Mouse (Mus musculus) limb, embryonic 13.5 days (tissue): ENCODE measurements at regions not wholly inside any gene's neighbourhood (a gene's known extent, or its start where the extent isn't known, plus 50 kb on each side); places are given as distances from the start of the nearest gene placed in this dataset.

ENCODE experiments used
- ATAC-seq: fragments of 200-750 bp; cut with Nextera tagmentation; 2 replicates; pipeline ENCODE4 v1.8.0; 2017; ENCODE audit warnings: low read depth, moderate number of reproducible peaks, moderate TSS enrichment; ENCODE audit not compliant: low FRiP score
- H3K27ac ChIP-seq: fragments of 300-500 bp; sonication (generic); 2 replicates; pipeline ENCODE4 v1.5.1; 2015; ENCODE audit warnings: inconsistent platforms, mild to moderate bottlenecking, moderate library complexity
- H3K27me3 ChIP-seq: fragments of 300-500 bp; sonication (generic); 2 replicates; pipeline ENCODE4 v1.6.1; 2015; ENCODE audit warnings: mild to moderate bottlenecking, inconsistent platforms
- H3K36me3 ChIP-seq: fragments of 300-500 bp; sonication (generic); 2 replicates; pipeline ENCODE4 v1.6.1; 2015; ENCODE audit warnings: inconsistent platforms, mild to moderate bottlenecking, moderate library complexity
- H3K4me1 ChIP-seq: fragments of 300-500 bp; sonication (generic); 2 replicates; pipeline ENCODE4 v1.6.1; 2015; ENCODE audit warnings: inconsistent platforms
- H3K4me2 ChIP-seq: fragments of 300-500 bp; sonication (generic); replicated peaks from 2 replicates; pipeline ENCODE4 v1.6.1; 2015; ENCODE audit warnings: inconsistent platforms, mild to moderate bottlenecking, moderate library complexity
- H3K4me3 ChIP-seq: fragments of 300-500 bp; sonication (generic); 2 replicates; pipeline ENCODE4 v1.5.1; 2015; ENCODE audit warnings: moderate library complexity, mild to moderate bottlenecking, inconsistent platforms
- H3K9ac ChIP-seq: fragments of 300-500 bp; sonication (generic); 2 replicates; pipeline ENCODE4 v1.6.1; 2015; ENCODE audit warnings: mild to moderate bottlenecking, inconsistent platforms
- H3K9me3 ChIP-seq: fragments of 300-500 bp; sonication (generic); 2 replicates; pipeline ENCODE4 v1.6.1; 2016; ENCODE audit warnings: inconsistent platforms
- WGBS: fragments of 180-500 bp; shearing (Covaris S2); methylation state at CpG from one replicate; pipeline ENCODE4 v1.1.7; 2015; 5-methylcytosine and 5-hydroxymethylcytosine counted together

DNA sequence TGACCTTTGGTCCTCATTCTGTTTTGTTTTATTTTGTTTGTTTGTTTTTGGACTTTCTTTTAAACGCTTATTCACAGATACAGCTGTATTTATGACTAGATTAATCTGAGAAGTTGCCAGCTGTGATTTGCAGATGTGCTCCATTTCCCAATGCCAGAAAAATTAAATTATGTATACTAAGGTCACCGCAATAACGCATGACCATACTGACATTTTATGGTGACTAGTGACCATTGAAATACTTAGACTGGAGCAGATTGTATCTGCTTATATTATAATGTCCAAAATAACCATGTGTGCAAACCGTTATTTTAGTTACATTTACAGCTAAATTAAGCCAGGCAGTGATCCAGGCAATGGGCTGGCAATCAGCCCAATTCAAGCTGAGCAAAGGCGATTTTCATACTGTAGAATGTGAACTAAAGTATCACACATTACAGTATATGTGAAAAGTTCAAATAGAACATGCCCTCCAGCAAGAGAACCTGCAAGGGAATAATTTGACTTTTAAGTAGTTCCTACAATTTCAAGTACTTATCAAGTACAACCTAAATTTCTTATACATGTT lies 1401.0 kb upstream of the Gm7489 start:
- H3K4me3 ChIP-seq = no peak overlapping the region
- no peaks in the 10 kb centered on the region for H3K9me3 ChIP-seq
- no peak overlapping the region for H3K4me2 ChIP-seq
- H3K27me3 ChIP-seq = no peaks in the 10 kb centered on the region
- no peak overlapping the region for H3K9ac ChIP-seq
- H3K27ac ChIP-seq = no peak overlapping the region
- no peak for ATAC-seq
- no peaks in the 10 kb centered on the region for H3K36me3 ChIP-seq
- peaks cover 3% of the 10 kb centered on the region; the same call in 1 of the 2 replicates for H3K4me1 ChIP-seq
- WGBS = 62% methylated on average over 5 of the region's 5 CpGs

DNA sequence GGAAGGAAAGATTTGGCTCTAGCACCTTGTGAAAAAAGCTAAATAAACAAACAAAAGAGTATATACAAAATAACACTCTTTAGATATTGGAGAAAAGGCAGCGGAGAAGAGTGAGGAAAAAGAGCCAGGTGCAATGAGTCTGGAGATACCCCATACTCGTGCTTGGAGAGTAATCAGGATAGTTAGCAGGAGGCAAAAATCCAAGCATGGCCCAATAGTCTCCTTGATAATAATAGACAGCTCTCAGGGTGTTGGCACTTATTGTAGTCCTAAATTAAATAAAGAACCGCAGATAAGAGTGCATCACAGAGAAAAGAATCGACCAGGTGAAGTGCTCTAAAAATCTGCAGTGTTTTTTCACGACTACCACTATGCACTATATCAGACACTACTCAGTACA lies 1400.4 kb upstream of the Gm7489 start:
- Histone ChIP-seq H3K36me3 (no peaks in the 10 kb centered on the region), H3K9me3 (no peaks in the 10 kb centered on the region), H3K27me3 (no peaks in the 10 kb centered on the region), H3K27ac (no peak overlapping the region), H3K4me2 (no peak overlapping the region), H3K4me3 (no peak overlapping the region), H3K9ac (no peak overlapping the region), H3K4me1 (peaks cover 3% of the 10 kb centered on the region; the same call in 1 of the 2 replicates)
- WGBS = 80% methylated on average over 5 of the region's 5 CpGs
- ATAC-seq = no peak

DNA sequence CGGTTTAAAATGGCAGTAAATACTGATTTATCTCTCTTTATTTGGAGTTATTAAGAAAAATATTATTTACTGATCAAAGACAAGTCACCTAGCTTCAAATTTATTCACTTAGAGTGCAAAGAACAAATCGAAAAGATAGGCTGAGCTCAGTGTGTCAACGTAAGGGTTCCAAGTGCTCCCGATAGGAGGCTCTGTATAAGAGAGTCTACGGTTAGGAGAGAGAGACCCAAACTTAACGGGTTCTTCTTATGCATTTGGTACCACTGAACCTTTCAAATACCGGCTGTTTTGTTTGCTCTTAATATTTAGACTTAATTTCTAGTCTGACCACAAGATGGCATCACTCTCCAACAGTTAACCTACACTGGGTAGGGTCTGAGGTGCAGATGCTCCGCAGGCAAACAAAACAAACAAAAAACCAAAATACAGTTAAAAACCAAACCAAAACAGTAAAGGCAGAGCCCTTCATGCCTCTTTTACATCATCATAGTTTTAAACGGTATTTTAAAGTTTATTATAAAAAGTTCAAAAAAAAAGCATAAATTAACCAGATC lies 1379.4 kb upstream of the Gm7489 start:
- no peak overlapping the region for H3K9ac ChIP-seq
- H3K4me3 ChIP-seq = no peak overlapping the region
- no peak overlapping the region for H3K27ac ChIP-seq
- H3K36me3 ChIP-seq = no peaks in the 10 kb centered on the region
- no peak for ATAC-seq
- H3K27me3 ChIP-seq = 0 out of 2 replicates have a peak, but pooled peaks cover 4% of the 10 kb centered on the region
- no peak overlapping the region for H3K4me2 ChIP-seq
- H3K9me3 ChIP-seq = no peaks in the 10 kb centered on the region
- H3K4me1 ChIP-seq = peaks cover 16% of the 10 kb centered on the region
- 29% methylated on average over 9 of the region's 9 CpGs for WGBS

DNA sequence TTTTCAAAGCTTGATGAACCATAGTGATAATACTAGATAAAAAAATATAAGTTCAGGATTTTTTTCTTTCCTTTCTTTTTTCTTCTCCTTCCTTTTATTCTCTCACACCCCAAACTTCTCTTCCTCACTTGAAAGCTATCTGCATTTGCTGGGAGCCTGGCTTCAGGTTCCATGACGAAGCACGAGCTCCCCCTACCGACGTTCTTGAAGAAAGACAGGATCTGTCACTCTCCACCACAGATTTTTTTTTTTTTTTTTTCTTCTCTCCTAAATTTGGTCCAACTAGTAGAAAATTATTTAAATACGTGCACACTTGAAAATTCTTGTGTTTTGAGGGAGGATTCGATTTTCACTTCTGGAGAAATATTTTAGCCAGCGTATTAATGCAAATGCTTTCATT lies 1377.8 kb upstream of the Gm7489 start:
- no peak for ATAC-seq

DNA sequence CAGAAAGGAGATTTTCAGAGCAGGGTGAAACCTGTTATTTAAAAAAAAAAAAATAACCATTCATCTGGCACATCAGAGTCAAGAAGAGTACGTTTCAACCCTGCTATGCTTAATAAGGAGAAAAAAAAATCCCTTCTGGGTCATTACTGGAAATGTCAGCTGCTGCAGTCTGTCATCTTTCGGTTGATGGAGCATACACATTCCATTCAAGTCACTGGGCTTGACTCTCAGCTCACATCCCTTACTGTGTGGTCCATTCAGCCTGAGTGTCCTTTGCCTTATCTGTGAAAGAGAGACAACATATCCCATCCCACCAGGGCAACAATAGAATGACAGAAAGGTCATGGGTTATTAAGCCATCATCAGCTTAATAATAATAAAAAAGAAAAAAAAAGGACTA lies 1376.1 kb upstream of the Gm7489 start:
- WGBS = 65% methylated on average over 2 of the region's 2 CpGs
- Histone ChIP-seq H3K9me3 (no peaks in the 10 kb centered on the region), H3K4me3 (no peak overlapping the region), H3K4me2 (no peak overlapping the region), H3K36me3 (no peaks in the 10 kb centered on the region), H3K9ac (no peak overlapping the region), H3K27ac (peak overlapping the region; percentile 28; the same call in 1 of the 2 replicates), H3K4me1 (peaks cover 16% of the 10 kb centered on the region), H3K27me3 (0 out of 2 replicates have a peak, but pooled peaks cover 4% of the 10 kb centered on the region)
- ATAC-seq = no peak

More for the DNA sequence above, 1377.8 kb upstream of the Gm7489 start:
- H3K9me3 ChIP-seq = no peaks in the 10 kb centered on the region
- no peak overlapping the region for H3K4me2 ChIP-seq
- H3K27me3 ChIP-seq = 0 out of 2 replicates have a peak, but pooled peaks cover 4% of the 10 kb centered on the region
- peaks cover 16% of the 10 kb centered on the region for H3K4me1 ChIP-seq
- no peak overlapping the region for H3K4me3 ChIP-seq
- H3K36me3 ChIP-seq = no peaks in the 10 kb centered on the region
- H3K9ac ChIP-seq = no peak overlapping the region
- 5% methylated on average over 7 of the region's 7 CpGs for WGBS
- no peak overlapping the region for H3K27ac ChIP-seq

DNA sequence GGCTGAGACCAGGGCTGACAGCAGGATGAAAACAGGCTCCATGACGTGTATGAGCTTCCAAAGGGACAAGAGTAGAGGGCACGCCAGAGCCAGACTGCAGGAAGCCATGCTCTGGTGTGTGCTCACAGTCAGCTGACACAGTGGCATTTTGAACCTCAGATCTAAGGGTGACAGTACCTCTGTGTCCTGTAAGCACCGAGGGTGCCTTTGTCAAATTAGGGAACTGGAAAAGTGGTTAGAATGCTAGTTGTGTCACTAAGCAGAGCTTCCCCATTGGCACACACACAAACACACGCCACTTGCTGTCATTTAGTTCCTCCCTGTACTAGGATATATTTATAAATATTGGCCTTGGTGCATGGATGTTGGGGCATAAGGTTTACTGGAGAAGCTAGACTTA lies 1374.6 kb upstream of the Gm7489 start:
- no peak overlapping the region for H3K4me2 ChIP-seq
- H3K9me3 ChIP-seq = no peaks in the 10 kb centered on the region
- ATAC-seq = 0 out of 2 replicates have a peak, but pooled peaks have one; percentile 8
- 0 out of 2 replicates have a peak, but pooled peaks cover 4% of the 10 kb centered on the region for H3K27me3 ChIP-seq
- H3K9ac ChIP-seq = no peak overlapping the region
- no peaks in the 10 kb centered on the region for H3K36me3 ChIP-seq
- H3K4me3 ChIP-seq = no peak overlapping the region
- 64% methylated on average over 4 of the region's 4 CpGs for WGBS
- peaks cover 16% of the 10 kb centered on the region for H3K4me1 ChIP-seq
- H3K27ac ChIP-seq = no peak overlapping the region

DNA sequence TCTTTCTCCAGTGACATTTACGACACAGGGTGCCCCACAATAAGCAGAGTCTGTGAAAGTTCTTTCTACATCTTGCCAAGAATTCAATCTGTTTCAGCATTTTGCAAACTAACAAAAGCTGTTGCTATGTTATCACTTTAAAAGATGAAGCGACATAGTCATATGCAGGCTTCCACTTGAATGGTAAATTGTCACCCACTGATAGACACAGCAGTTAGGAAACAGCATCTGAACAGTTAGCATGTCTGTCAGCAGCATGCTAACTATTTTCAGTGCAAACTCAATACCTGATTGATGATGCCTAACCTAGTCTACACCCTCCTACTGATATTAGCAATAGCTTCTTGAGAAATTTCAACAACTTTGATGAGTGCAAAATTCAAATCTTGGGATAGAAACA lies 1348.1 kb upstream of the Gm7489 start:
- no peak for ATAC-seq
- Histone ChIP-seq H3K4me1 (no peaks in the 10 kb centered on the region), H3K4me2 (no peak overlapping the region), H3K27me3 (no peaks in the 10 kb centered on the region), H3K9me3 (no peaks in the 10 kb centered on the region), H3K36me3 (no peaks in the 10 kb centered on the region), H3K9ac (no peak overlapping the region), H3K27ac (no peak overlapping the region), H3K4me3 (no peak overlapping the region)
- WGBS = 91% methylated on average over 2 of the region's 2 CpGs

DNA sequence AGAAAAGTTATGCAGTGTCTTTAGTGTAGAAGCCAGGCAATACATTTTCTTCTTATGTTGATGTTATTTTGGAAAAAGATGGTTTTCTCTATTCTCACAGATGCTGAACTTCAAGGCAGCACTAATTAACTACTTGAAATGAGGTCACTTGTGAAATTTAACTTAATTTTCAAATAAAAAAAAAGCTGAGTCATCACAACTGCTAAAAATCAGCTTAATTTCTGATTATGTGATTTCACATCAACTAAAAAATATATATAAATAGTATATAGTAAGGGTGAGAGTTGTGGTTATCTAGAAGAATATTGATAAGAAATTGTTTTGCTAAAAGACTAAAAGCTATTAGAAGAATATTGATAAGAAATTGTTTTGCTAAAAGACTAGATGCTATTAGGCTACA lies 1326.0 kb upstream of the Gm7489 start:
- no peaks in the 10 kb centered on the region for H3K9me3 ChIP-seq
- no peak overlapping the region for H3K9ac ChIP-seq
- no peaks in the 10 kb centered on the region for H3K36me3 ChIP-seq
- no peaks in the 10 kb centered on the region for H3K27me3 ChIP-seq
- no peak overlapping the region for H3K4me3 ChIP-seq
- H3K27ac ChIP-seq = no peak overlapping the region
- H3K4me2 ChIP-seq = no peak overlapping the region
- no peak for ATAC-seq
- no peaks in the 10 kb centered on the region for H3K4me1 ChIP-seq

DNA sequence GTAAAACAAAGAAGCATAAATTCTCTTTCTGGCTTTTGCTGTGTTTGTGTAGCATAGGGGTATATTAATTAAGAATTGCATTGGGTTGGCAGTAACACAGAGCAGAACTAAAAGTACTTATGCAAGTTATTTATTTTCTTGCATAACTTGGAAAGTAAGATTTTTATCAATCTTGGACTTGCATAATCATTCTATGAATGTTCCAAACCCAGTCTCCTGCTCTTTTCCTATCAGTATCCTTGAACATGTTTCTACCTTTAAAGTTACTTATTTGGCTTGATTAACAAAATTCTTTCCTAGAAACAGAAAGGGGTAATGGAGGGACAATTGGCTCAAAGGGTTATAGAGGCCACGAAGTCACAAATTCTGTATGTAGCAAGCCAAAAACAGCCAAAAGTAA lies 1320.6 kb upstream of the Gm7489 start:
- H3K4me2 ChIP-seq = no peak overlapping the region
- H3K27me3 ChIP-seq = no peaks in the 10 kb centered on the region
- no peak overlapping the region for H3K4me3 ChIP-seq
- H3K9me3 ChIP-seq = no peaks in the 10 kb centered on the region
- H3K4me1 ChIP-seq = no peaks in the 10 kb centered on the region
- 86% methylated on average over 1 of the region's 1 CpGs for WGBS
- no peak overlapping the region for H3K9ac ChIP-seq
- H3K27ac ChIP-seq = no peak overlapping the region
- no peak for ATAC-seq
- no peaks in the 10 kb centered on the region for H3K36me3 ChIP-seq

DNA sequence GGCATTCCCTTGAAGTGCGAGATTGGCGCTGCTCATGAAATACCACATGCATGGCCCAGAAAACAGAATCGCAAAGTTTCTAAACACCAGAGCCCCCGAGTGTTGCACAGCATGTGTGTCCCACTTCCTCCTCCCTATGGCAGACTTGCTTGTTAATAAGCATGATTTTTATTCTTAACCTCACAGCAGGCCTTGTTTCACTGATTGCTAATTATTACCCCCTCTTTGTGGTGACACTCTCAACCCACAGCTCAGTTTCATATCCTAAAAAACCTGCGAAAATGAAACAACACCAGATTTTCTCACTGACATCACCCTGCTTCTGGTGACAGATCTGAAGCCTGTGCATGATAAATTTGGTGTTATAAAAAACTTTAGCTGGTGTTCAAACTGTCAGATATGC lies 1319.3 kb upstream of the Gm7489 start:
- H3K27me3 ChIP-seq = no peaks in the 10 kb centered on the region
- no peak overlapping the region for H3K4me2 ChIP-seq
- no peaks in the 10 kb centered on the region for H3K9me3 ChIP-seq
- H3K4me3 ChIP-seq = no peak overlapping the region
- no peak overlapping the region for H3K27ac ChIP-seq
- no peaks in the 10 kb centered on the region for H3K4me1 ChIP-seq
- no peaks in the 10 kb centered on the region for H3K36me3 ChIP-seq
- H3K9ac ChIP-seq = no peak overlapping the region
- no peak for ATAC-seq
- 55% methylated on average over 5 of the region's 5 CpGs for WGBS

DNA sequence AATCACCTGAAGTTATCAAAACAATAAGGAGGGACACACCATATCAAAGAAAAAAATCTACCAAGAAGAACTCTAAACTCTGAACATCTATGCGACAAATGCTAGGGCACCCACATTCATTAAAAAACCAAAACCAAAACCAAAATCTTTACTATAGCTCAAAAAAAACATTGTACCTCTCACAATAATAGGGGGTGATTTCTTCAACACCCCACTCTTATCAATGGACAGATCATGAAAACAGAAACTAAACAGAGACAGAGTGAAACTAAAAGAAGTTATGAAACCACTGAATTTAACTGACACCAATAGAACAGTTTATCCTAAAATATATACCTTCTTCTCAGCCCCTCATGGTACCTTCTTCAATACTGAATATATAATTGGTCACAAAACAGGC lies 1314.5 kb upstream of the Gm7489 start:
- Histone ChIP-seq H3K27ac (no peak overlapping the region), H3K4me2 (no peak overlapping the region), H3K9me3 (no peaks in the 10 kb centered on the region), H3K4me1 (no peaks in the 10 kb centered on the region), H3K27me3 (no peaks in the 10 kb centered on the region), H3K36me3 (no peaks in the 10 kb centered on the region), H3K9ac (no peak overlapping the region), H3K4me3 (no peak overlapping the region)
- 98% methylated on average over 1 of the region's 1 CpGs for WGBS
- ATAC-seq = no peak

DNA sequence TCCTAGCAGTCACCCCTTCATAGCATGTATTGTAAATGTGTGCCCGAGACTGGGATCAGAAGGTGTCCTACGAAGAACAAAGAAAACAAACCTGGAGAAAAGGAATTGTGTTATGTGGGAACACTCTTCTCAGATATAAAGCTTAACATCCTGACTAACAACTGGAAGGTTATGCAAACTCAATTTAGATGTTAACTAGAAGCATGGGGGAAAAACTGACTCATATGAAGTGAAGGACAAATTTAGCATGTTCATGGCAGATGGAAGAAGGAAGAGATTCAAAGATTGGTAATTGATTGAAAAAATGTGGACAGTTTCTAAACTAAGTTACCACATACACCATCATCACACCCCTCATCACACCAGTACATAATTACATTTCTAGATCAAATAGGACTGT lies 1307.1 kb upstream of the Gm7489 start:
- Histone ChIP-seq H3K27me3 (no peaks in the 10 kb centered on the region), H3K4me2 (no peak overlapping the region)
- 82% methylated on average over 2 of the region's 2 CpGs for WGBS

DNA sequence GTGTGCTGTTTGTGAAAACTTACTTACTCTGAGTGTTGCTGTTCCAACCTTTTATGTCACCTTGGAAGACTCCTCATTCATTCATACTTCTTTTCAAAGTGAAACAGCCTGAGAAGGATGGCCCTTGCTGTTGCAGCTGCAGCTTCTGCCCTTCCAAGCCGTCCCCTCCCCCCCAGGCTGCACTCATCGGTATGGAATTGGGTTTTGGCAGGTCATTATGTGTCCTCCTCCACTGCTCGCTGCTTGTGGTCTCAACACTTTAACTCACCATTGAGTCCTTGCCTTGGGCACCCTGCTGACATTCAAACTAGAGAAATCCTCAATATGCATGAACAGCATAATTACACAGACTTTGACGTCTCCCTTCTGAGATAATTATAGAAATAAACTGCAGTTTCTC lies 1295.3 kb upstream of the Gm7489 start:
- H3K36me3 ChIP-seq = no peaks in the 10 kb centered on the region
- no peaks in the 10 kb centered on the region for H3K9me3 ChIP-seq
- H3K4me2 ChIP-seq = no peak overlapping the region
- H3K27ac ChIP-seq = no peak overlapping the region
- no peak for ATAC-seq
- no peaks in the 10 kb centered on the region for H3K4me1 ChIP-seq
- no peak overlapping the region for H3K4me3 ChIP-seq
- no peak overlapping the region for H3K9ac ChIP-seq
- no peaks in the 10 kb centered on the region for H3K27me3 ChIP-seq
- 42% methylated on average over 4 of the region's 4 CpGs for WGBS

More for the DNA sequence above, 1307.1 kb upstream of the Gm7489 start:
- Histone ChIP-seq H3K4me1 (no peaks in the 10 kb centered on the region), H3K4me3 (no peak overlapping the region), H3K9me3 (no peaks in the 10 kb centered on the region), H3K27ac (no peak overlapping the region), H3K9ac (no peak overlapping the region), H3K36me3 (no peaks in the 10 kb centered on the region)
- no peak for ATAC-seq
